11 mouse cellular contexts compared by ENCODE assay signal in genomic region chr2:19037907-19038570, GRCm38 (mm10). TPM values are rescaled to one million over a fixed set of nuclear protein-coding genes. Genes with fewer than 3 reads are reported as not detected.
DNase-seq lines count a peak whose midpoint lies in the region; ATAC-seq and TF ChIP-seq lines count a peak whose summit lies in the region.
"Had no signal": no experiment of that assay in that cellular context is flagged by ENCODE, and none has a peak within 500 bp of the region (broad histone marks: within the 10 kb centered on the region; RNA-seq: fewer than 3 reads in every experiment).

No protein-coding gene starts in this region.

- TF ChIP-seq CTCF in Patski (IDR thresholded peaks at IDR 0.05): no peak

- no peak for ATAC-seq in kidney, embryonic 14.5 days (ENCODE audit: low FRiP score, low TSS enrichment)
- peak; percentile 17 for ATAC-seq in Patski
- ATAC-seq in heart, embryonic 15.5 days (replicated peaks; ENCODE audit: insufficient number of reproducible peaks, insufficient read depth, low FRiP score, low read depth): no peak
- peak; percentile 75 for ATAC-seq in megakaryocyte, adult 5-6 weeks (ENCODE audit: poor library complexity, severe bottlenecking)
- ATAC-seq: midbrain, embryonic 15.5 days had no signal

- no peaks in the 10 kb centered on the region for H3K27me3 ChIP-seq in kidney, embryonic 14.5 days (ENCODE audit: control insufficient read depth, insufficient read depth, low read length)
- H3K27me3 ChIP-seq in Patski: no peaks in the 10 kb centered on the region
- H3K27me3 ChIP-seq in heart, embryonic 15.5 days: no peaks in the 10 kb centered on the region
- H3K27me3 ChIP-seq: embryonic facial prominence, embryonic 12.5 days; hindbrain, embryonic 15.5 days; midbrain, embryonic 15.5 days had no signal

- peak overlapping the region; percentile 79; the same call in 1 of the 2 replicates for H3K27ac ChIP-seq in kidney, embryonic 14.5 days (ENCODE audit: low read depth, low read length)
- H3K27ac ChIP-seq in heart, embryonic 15.5 days: peak overlapping the region; percentile 7; the same call in 1 of the 2 replicates
- H3K27ac ChIP-seq: embryonic facial prominence, embryonic 12.5 days; hindbrain, embryonic 15.5 days; midbrain, embryonic 15.5 days had no signal

- no peaks in the 10 kb centered on the region for H3K4me1 ChIP-seq in kidney, embryonic 14.5 days (ENCODE audit: control insufficient read depth, insufficient read depth, low read length)
- 0 out of 2 replicates have a peak, but pooled peaks cover 9% of the 10 kb centered on the region for H3K4me1 ChIP-seq in heart, embryonic 15.5 days (replicated peaks)
- H3K4me1 ChIP-seq: embryonic facial prominence, embryonic 12.5 days; hindbrain, embryonic 15.5 days; midbrain, embryonic 15.5 days had no signal

- H3K36me3 ChIP-seq in kidney, embryonic 14.5 days (ENCODE audit: control insufficient read depth, insufficient read depth, low read length): no peaks in the 10 kb centered on the region
- no peaks in the 10 kb centered on the region for H3K36me3 ChIP-seq in heart, embryonic 15.5 days
- H3K36me3 ChIP-seq: embryonic facial prominence, embryonic 12.5 days; hindbrain, embryonic 15.5 days; midbrain, embryonic 15.5 days had no signal

- CTCF ChIA-PET in Patski (lab: Charles Lee): interaction anchor here (0.9 to 1.0 kb wide), 2 partner anchors 111 to 165 kb away, joined by 3 read pairs; no protein-coding TSS in a partner anchor

- in situ Hi-C loops in Patski (cut with MboI; ENCODE audit: low pct_unique_long_range_greater_than_20kb): no loop called here

- H3K9ac ChIP-seq in kidney, embryonic 14.5 days (ENCODE audit: low read depth, low read length): no peak overlapping the region
- no peak overlapping the region for H3K9ac ChIP-seq in heart, embryonic 15.5 days
- H3K9ac ChIP-seq: embryonic facial prominence, embryonic 12.5 days; hindbrain, embryonic 15.5 days; midbrain, embryonic 15.5 days had no signal

- no peak overlapping the region for H3K4me2 ChIP-seq in kidney, embryonic 14.5 days (replicated peaks; ENCODE audit: low read depth, low read length)
- H3K4me2 ChIP-seq in heart, embryonic 15.5 days: no peak overlapping the region
- H3K4me2 ChIP-seq: embryonic facial prominence, embryonic 12.5 days; hindbrain, embryonic 15.5 days; midbrain, embryonic 15.5 days had no signal

- no peak overlapping the region for H3K4me3 ChIP-seq in kidney, embryonic 14.5 days (ENCODE audit: low read length)
- H3K4me3 ChIP-seq in heart, embryonic 15.5 days: no peak overlapping the region
- H3K4me3 ChIP-seq: embryonic facial prominence, embryonic 12.5 days; hindbrain, embryonic 15.5 days; midbrain, embryonic 15.5 days had no signal

- POLR2A ChIA-PET in Patski (lab: Charles Lee): no interaction called here

- WGBS in kidney, embryonic 14.5 days: 61% methylated on average over 4 of the region's 4 CpGs
- WGBS in heart, embryonic 15.5 days: 51% methylated on average over 4 of the region's 4 CpGs

- DNase-seq in kidney, postnatal 25 days: no peak
- DNase-seq in Patski (ENCODE audit: low read depth, low spot score): no peak
- no peak for DNase-seq in adrenal gland, postnatal 14 days
- no peak for DNase-seq in cerebellum, adult 9-11 months
- DNase-seq in left cerebral cortex, adult 11 months (ENCODE audit: low spot score): no peak

- H3K9me3 ChIP-seq in kidney, embryonic 14.5 days (ENCODE audit: control insufficient read depth, low read length): no peaks in the 10 kb centered on the region
- 0 out of 2 replicates have a peak, but pooled peaks cover 3% of the 10 kb centered on the region for H3K9me3 ChIP-seq in heart, embryonic 15.5 days (replicated peaks)
- H3K9me3 ChIP-seq: embryonic facial prominence, embryonic 12.5 days; hindbrain, embryonic 15.5 days; midbrain, embryonic 15.5 days had no signal

RNA-seq across cellular contexts. Expression of gene 4930426L09Rik, which starts 39.9 kb away (rescaled TPM):
- 0.21 and 0.47 TPM in 2 replicates for polyA plus RNA-seq in kidney, embryonic 14.5 days (2014; fragmentation: Nextera tagmentation; extraction: Ambion mirVana)
- 0.53 TPM for polyA plus RNA-seq in Patski (2021)
- polyA plus RNA-seq in heart, embryonic 15.5 days (2015; fragmentation: Nextera tagmentation; extraction: Ambion mirVana): 0.16 and 0.30 TPM in 2 replicates
- 2.1 and 3.0 TPM in 2 replicates for total RNA-seq in megakaryocyte, adult 5-6 weeks (2015)
- 0.53 and 0.59 TPM in 2 replicates for total RNA-seq in megakaryocyte, adult 5-6 weeks (2017)
- 0.22 and 0.83 TPM in 2 replicates for total RNA-seq in adrenal gland, postnatal 14 days (2021)

RNA-seq across cellular contexts. Expression of gene Pip4k2a, which starts 40.1 kb away (rescaled TPM):
- polyA plus RNA-seq in kidney, embryonic 14.5 days (2014; fragmentation: Nextera tagmentation; extraction: Ambion mirVana): 10.1 and 14.3 TPM in 2 replicates
- 17.6 TPM for polyA plus RNA-seq in Patski (2021)
- polyA plus RNA-seq in heart, embryonic 15.5 days (2015; fragmentation: Nextera tagmentation; extraction: Ambion mirVana): 6.1 and 9.1 TPM in 2 replicates
- total RNA-seq in megakaryocyte, adult 5-6 weeks (2015): 121 and 123 TPM in 2 replicates
- 63.0 and 64.8 TPM in 2 replicates for total RNA-seq in megakaryocyte, adult 5-6 weeks (2017)
- total RNA-seq in adrenal gland, postnatal 14 days (2021): 25.3 and 29.4 TPM in 2 replicates

Comparison
In these comparisons a context has a peak if more than half of its experiments do, and no peak if none do; other contexts are left out.
1. ATAC-seq: peak in Patski (single experiment) and megakaryocyte, adult 5-6 weeks (single experiment); none in kidney, embryonic 14.5 days (single experiment) and heart, embryonic 15.5 days (single experiment).